Mouse (Mus musculus): ENCODE measurements around the gene Lhcgr. TPM values are rescaled to one million over a fixed set of nuclear protein-coding genes. Genes with fewer than 3 reads are reported as not detected.

Gene Lhcgr
- polyA plus RNA-seq, 1 experiment from 2014 or later, result 0.13 TPM

DNA sequence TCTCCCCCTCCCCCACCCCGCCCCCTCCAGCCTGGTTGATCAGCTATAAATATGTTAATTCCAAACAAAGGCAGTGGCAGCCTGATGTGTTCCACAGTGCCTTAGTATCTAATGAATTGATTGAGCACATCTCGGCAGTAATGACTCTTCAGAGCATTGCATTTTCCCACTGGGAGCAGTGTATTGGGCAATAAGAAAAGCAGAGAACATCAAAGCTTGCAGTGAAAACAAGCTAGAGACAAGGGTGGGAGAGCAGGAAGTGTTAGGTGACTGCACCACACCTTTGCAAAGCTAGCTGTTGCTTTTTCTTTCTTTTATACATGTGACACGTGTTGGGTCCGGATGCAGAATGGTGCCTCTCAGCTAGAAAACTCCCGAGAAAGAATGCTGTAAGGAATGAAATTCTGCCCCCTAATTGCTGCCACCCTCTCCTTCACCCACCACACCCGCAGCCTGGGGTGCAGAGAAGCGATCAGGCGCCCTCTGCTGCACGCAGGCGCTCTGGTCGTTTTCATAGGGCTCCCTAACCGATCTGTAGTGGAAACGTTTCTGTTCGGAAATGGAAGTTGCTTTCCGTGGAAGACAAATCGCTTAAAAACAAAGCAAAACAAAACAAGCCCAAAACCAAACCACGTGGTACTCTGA lies 38.8 kb downstream of the Lhcgr start:
- H3K4me2 ChIP-seq (replicated peaks; ENCODE audit: low read depth, low read length), result peak overlapping the region; percentile 37
- no peaks in the 10 kb centered on the region for H3K4me1 ChIP-seq (ENCODE audit: insufficient read depth, low read depth, low read length)
- no peak for TF ChIP-seq EP300 (IDR thresholded peaks at IDR 0.05)
- peak; percentile 76 for TF ChIP-seq CTCF (IDR thresholded peaks at IDR 0.05)
- ATAC-seq (peak; percentile 62), DNase-seq (ENCODE audit: low spot score) (peak; percentile 68)
- H3K27ac ChIP-seq (ENCODE audit: low read length), result no peak overlapping the region
- H3K4me3 ChIP-seq (ENCODE audit: low read depth, low read length), result no peak overlapping the region
- H3K9ac ChIP-seq (replicated peaks; ENCODE audit: low read depth), result no peak overlapping the region
- H3K9me3 ChIP-seq (ENCODE audit: low read length), result no peaks in the 10 kb centered on the region
- no peaks in the 10 kb centered on the region for H3K27me3 ChIP-seq (replicated peaks; ENCODE audit: insufficient read depth, low read length)
- 6% methylated on average over 17 of the region's 17 CpGs for WGBS
- H3K36me3 ChIP-seq (ENCODE audit: insufficient read depth, low read length), result no peaks in the 10 kb centered on the region

DNA sequence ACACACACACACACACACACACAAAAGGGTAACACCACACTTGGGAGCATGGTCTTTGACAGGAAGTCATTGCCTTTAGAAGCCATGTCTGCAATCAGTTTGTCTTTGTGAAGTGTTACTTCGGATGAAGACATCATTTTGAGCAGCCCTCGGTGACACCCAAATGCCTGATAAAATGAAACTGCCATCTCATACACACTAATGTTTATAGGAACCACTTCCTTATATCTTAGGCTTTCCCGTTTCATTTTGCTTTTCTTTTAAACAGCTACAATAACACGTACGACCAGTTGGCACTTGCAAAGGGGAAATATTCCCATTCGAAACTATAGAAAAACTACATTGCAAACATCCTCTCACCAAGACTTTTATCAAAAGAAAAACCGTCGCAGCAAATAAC lies 42.1 kb downstream of the Lhcgr start:
- no peak for DNase-seq (ENCODE audit: low spot score)
- TF ChIP-seq CTCF (IDR thresholded peaks at IDR 0.05), result no peak
- no peak for TF ChIP-seq EP300 (IDR thresholded peaks at IDR 0.05)
- WGBS, result 38% methylated on average over 8 of the region's 8 CpGs
- no peak overlapping the region for H3K9ac ChIP-seq (replicated peaks; ENCODE audit: low read depth)
- H3K4me2 ChIP-seq (replicated peaks; ENCODE audit: low read depth, low read length), result peak overlapping the region; percentile 17; the same call in 1 of the 2 replicates
- H3K27ac ChIP-seq (ENCODE audit: low read length), result no peak overlapping the region
- no peaks in the 10 kb centered on the region for H3K36me3 ChIP-seq (ENCODE audit: insufficient read depth, low read length)
- ATAC-seq, result no peak
- no peaks in the 10 kb centered on the region for H3K27me3 ChIP-seq (replicated peaks; ENCODE audit: insufficient read depth, low read length)
- no peak overlapping the region; the same call in 1 of the 2 replicates for H3K4me3 ChIP-seq (ENCODE audit: low read depth, low read length)
- no peaks in the 10 kb centered on the region for H3K9me3 ChIP-seq (ENCODE audit: low read length)
- no peaks in the 10 kb centered on the region for H3K4me1 ChIP-seq (ENCODE audit: insufficient read depth, low read depth, low read length)

DNA sequence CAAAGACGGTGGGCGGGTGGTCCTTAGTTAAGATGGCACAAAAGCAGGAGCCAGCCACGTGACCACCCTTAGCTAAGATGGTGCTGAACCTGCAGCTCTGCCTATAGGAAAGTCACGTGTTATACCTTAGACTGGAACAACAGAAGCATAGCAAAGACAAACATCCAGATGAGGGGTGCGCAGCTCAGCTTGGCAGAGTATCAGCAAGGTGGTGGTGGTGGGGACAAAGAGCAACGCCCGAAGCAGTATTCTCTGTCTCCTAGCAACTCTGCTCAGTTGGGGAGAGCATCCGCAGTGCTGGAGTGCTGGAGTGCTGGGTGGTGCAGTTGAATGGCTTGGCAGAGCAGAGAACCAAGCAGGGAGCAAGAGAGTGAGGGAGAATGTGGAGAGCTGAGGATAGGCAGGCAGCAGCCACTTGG lies 85.5 kb downstream of the Lhcgr start:
- 47% methylated on average over 8 of the region's 8 CpGs for WGBS
- Histone ChIP-seq H3K9me3 (ENCODE audit: low read length) (no peaks in the 10 kb centered on the region), H3K9ac (replicated peaks; ENCODE audit: low read depth) (no peak overlapping the region), H3K4me3 (ENCODE audit: low read depth, low read length) (no peak overlapping the region), H3K4me2 (replicated peaks; ENCODE audit: low read depth, low read length) (no peak overlapping the region), H3K27me3 (replicated peaks; ENCODE audit: insufficient read depth, low read length) (no peaks in the 10 kb centered on the region), H3K27ac (ENCODE audit: low read length) (no peak overlapping the region), H3K4me1 (ENCODE audit: insufficient read depth, low read depth, low read length) (no peaks in the 10 kb centered on the region), H3K36me3 (ENCODE audit: insufficient read depth, low read length) (no peaks in the 10 kb centered on the region)
- no peak for DNase-seq (ENCODE audit: low spot score)
- no peak for ATAC-seq
- TF ChIP-seq EP300 (IDR thresholded peaks at IDR 0.05), result no peak

DNA sequence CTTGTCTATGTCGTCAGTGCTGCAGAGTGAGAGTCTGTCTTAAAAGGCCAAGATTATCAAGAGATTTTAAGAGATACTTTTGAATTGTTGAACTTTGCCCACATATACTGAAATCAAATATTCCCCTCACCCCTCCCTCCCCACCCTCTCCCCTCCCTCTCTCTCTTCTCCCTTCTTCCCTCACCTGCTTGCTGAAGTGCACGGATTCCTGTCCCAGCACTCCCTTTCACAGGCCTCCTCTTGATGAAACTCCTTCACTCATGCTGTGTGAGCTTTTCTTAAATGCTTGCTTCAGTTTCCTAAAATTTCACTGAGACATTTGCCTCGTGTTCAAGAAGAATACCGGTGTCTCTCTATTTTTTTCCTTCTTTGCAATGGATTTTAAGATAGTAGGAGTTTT lies 88.7 kb downstream of the Lhcgr start:
- Histone ChIP-seq H3K4me1 (ENCODE audit: insufficient read depth, low read depth, low read length) (no peaks in the 10 kb centered on the region), H3K9me3 (ENCODE audit: low read length) (no peaks in the 10 kb centered on the region), H3K4me3 (ENCODE audit: low read depth, low read length) (no peak overlapping the region), H3K4me2 (replicated peaks; ENCODE audit: low read depth, low read length) (no peak overlapping the region), H3K27ac (ENCODE audit: low read length) (no peak overlapping the region), H3K36me3 (ENCODE audit: insufficient read depth, low read length) (no peaks in the 10 kb centered on the region), H3K9ac (replicated peaks; ENCODE audit: low read depth) (no peak overlapping the region), H3K27me3 (replicated peaks; ENCODE audit: insufficient read depth, low read length) (no peaks in the 10 kb centered on the region)
- TF ChIP-seq EP300 (IDR thresholded peaks at IDR 0.05) (no peak), CTCF (IDR thresholded peaks at IDR 0.05) (no peak)
- ATAC-seq (no peak), DNase-seq (ENCODE audit: low spot score) (no peak)
- 23% methylated on average over 4 of the region's 4 CpGs for WGBS

DNA sequence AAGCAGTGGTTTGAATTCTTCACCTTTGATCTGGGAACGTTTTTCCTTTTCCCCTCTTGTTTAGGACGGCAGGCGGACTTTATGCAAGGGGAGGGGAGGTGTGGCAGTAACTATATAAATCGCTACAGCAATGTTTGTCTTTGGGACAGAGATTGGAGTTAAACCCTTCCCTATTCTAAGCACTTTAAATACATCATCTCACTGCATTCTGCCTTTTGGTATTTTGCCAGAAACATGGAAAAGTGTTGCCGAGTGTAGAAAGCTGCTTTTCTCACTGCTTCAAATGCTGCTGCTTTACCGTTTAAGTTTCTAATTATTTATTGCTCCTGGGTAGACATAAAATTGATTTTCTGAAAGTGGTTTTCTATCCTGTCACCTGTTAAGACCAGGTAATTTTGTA lies 89.4 kb downstream of the Lhcgr start:
- H3K27me3 ChIP-seq (replicated peaks; ENCODE audit: insufficient read depth, low read length), result no peaks in the 10 kb centered on the region
- TF ChIP-seq EP300 (IDR thresholded peaks at IDR 0.05), result no peak
- TF ChIP-seq CTCF (IDR thresholded peaks at IDR 0.05), result no peak
- no peaks in the 10 kb centered on the region for H3K9me3 ChIP-seq (ENCODE audit: low read length)
- H3K9ac ChIP-seq (replicated peaks; ENCODE audit: low read depth), result no peak overlapping the region
- no peak overlapping the region for H3K4me3 ChIP-seq (ENCODE audit: low read depth, low read length)
- 12% methylated on average over 6 of the region's 6 CpGs for WGBS
- no peaks in the 10 kb centered on the region for H3K36me3 ChIP-seq (ENCODE audit: insufficient read depth, low read length)
- no peaks in the 10 kb centered on the region for H3K4me1 ChIP-seq (ENCODE audit: insufficient read depth, low read depth, low read length)
- no peak for ATAC-seq
- no peak overlapping the region for H3K4me2 ChIP-seq (replicated peaks; ENCODE audit: low read depth, low read length)
- DNase-seq (ENCODE audit: low spot score), result peak; percentile 39
- no peak overlapping the region for H3K27ac ChIP-seq (ENCODE audit: low read length)

DNA sequence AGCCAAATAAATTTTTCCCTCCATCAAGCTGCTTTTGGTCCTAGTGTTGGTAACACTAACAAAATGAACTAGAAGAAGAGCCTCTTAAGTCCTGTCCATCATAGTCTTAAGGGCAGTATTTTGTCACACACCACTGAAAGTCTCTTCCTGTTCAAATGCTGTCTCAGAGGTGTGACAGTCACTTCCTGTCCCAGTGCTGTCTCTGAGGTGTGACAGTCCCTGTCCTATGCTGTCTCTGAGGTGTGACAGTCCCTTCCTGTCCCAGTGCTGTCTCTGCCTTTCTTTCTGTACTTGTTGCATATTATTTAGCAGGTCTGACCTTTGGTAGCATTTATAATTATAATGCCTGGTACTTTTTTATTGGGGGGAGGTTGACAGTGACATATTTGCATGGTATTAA lies 90.9 kb downstream of the Lhcgr start:
- H3K4me1 ChIP-seq (ENCODE audit: insufficient read depth, low read depth, low read length), result no peaks in the 10 kb centered on the region
- H3K4me3 ChIP-seq (ENCODE audit: low read depth, low read length), result no peak overlapping the region
- H3K4me2 ChIP-seq (replicated peaks; ENCODE audit: low read depth, low read length), result no peak overlapping the region
- H3K27me3 ChIP-seq (replicated peaks; ENCODE audit: insufficient read depth, low read length), result no peaks in the 10 kb centered on the region
- DNase-seq (ENCODE audit: low spot score) (no peak), ATAC-seq (no peak)
- H3K9me3 ChIP-seq (ENCODE audit: low read length), result no peaks in the 10 kb centered on the region
- H3K27ac ChIP-seq (ENCODE audit: low read length), result no peak overlapping the region
- TF ChIP-seq CTCF (IDR thresholded peaks at IDR 0.05) (no peak), EP300 (IDR thresholded peaks at IDR 0.05) (no peak)
- no peak overlapping the region for H3K9ac ChIP-seq (replicated peaks; ENCODE audit: low read depth)
- H3K36me3 ChIP-seq (ENCODE audit: insufficient read depth, low read length), result no peaks in the 10 kb centered on the region

Data from lung, postnatal 0 days (tissue).